Mouse (Mus musculus) heart, postnatal 0 days (tissue): ENCODE data around the gene Daam2.
A peak's percentile ranks its signal among the peaks of the same experiment; 100 is the strongest.

Experiments
- CTCF ChIP-seq: IDR thresholded peaks from 2 replicates; pipeline ENCODE4 v1.5.1; 2016; ENCODE audit warnings: antibody characterized with exemption, control low read depth, low read depth
- EP300 ChIP-seq: IDR thresholded peaks from 2 replicates; pipeline ENCODE4 v1.6.1; 2016; ENCODE audit warnings: antibody characterized with exemption, low read depth

DNA sequence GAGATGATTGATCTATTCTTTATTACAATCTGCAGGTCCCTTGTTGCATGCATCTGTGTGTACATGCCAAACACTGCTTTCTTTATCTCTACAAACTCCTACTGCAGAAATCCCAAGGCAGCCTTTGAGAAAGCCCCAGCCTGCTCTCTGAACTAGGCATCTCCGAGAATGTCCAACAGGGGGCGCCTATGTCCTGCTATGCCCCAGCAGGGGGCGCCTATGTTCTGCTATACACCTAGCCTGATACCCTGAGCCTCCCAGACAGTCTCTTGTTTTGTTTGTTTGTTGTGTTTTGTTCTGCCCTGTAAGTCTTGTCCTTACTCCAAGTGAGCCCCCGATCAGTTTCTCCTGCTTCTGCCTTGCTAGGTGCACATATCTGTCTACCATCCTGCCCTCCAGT lies 95.9 kb downstream of the Daam2 start:
- TF ChIP-seq CTCF (peak; percentile 98), EP300 (no peak)
